Mouse (Mus musculus) urinary bladder, postnatal 10 days (tissue): ENCODE results near the gene Trmt1.

Experiments
- DNase-seq: peaks from one replicate; pipeline ENCODE4 v3.0.0; 2022; ENCODE audit warnings: low spot score

The Trmt1 gene

GRCm38 (mm10) chr8:84686191-84687002, at the start of gene Trmt1:
Gene Trmt1, plus strand, starts transcription at chr8:84686307.
- DNase-seq: no peak

GRCm38 (mm10) chr8:84637946-84638554, 48.1 kb upstream of the Trmt1 start:
- no peak for DNase-seq

- no peak for DNase-seq
Measured at GRCm38 (mm10) chr8:84638555-84639161, 47.4 kb upstream of the Trmt1 start.

- DNase-seq: peak; percentile 68
Measured at GRCm38 (mm10) chr8:84639162-84640009, 46.7 kb upstream of the Trmt1 start.

- DNase-seq: no peak
Measured at GRCm38 (mm10) chr8:84640010-84640588, 46.0 kb upstream of the Trmt1 start.

GRCm38 (mm10) chr8:84640617-84641294, 45.4 kb upstream of the Trmt1 start:
- DNase-seq: no peak

GRCm38 (mm10) chr8:84641578-84642361, 44.3 kb upstream of the Trmt1 start:
- DNase-seq: no peak

GRCm38 (mm10) chr8:84643019-84643418, 43.1 kb upstream of the Trmt1 start:
- DNase-seq: no peak

- no peak for DNase-seq
Measured at GRCm38 (mm10) chr8:84646800-84647199, 39.3 kb upstream of the Trmt1 start.

GRCm38 (mm10) chr8:84647461-84647901, 38.6 kb upstream of the Trmt1 start:
- DNase-seq: no peak

- no peak for DNase-seq
Measured at GRCm38 (mm10) chr8:84650213-84650612, 35.9 kb upstream of the Trmt1 start.

GRCm38 (mm10) chr8:84653092-84653631, 32.9 kb upstream of the Trmt1 start:
- no peak for DNase-seq

- no peak for DNase-seq
Measured at GRCm38 (mm10) chr8:84654597-84654996, 31.5 kb upstream of the Trmt1 start.

GRCm38 (mm10) chr8:84655336-84656190, 30.5 kb upstream of the Trmt1 start:
- DNase-seq: no peak

GRCm38 (mm10) chr8:84656191-84656525, 29.9 kb upstream of the Trmt1 start:
- DNase-seq: no peak

- DNase-seq: no peak
Measured at GRCm38 (mm10) chr8:84656641-84657126, 29.4 kb upstream of the Trmt1 start.

GRCm38 (mm10) chr8:84657203-84657602, 28.9 kb upstream of the Trmt1 start:
- DNase-seq: no peak

GRCm38 (mm10) chr8:84657680-84658079, 28.4 kb upstream of the Trmt1 start:
- DNase-seq: no peak

GRCm38 (mm10) chr8:84658951-84659350, 27.2 kb upstream of the Trmt1 start:
- no peak for DNase-seq
